Mouse (Mus musculus) forebrain, postnatal 0 days (tissue): ENCODE results near the gene Mertk. TPM values are rescaled to one million over a fixed set of nuclear protein-coding genes. Genes with fewer than 3 reads are reported as not detected.

Experiments used
- ATAC-seq: fragments of 200-750 bp; cut with Nextera tagmentation; 2 replicates; pipeline ENCODE4 v1.8.0; 2017; ENCODE audit warnings: mild to moderate bottlenecking, moderate library complexity
- DNase-seq: peaks from one replicate; pipeline ENCODE4 v3.0.0-alpha.2; 2015
- H3K27ac ChIP-seq: fragments of 300-500 bp; sonication (generic); 2 replicates; pipeline ENCODE4 v1.5.1; 2014; ENCODE audit warnings: low read depth, mild to moderate bottlenecking, antibody characterized with exemption, low read length, moderate library complexity, mixed read lengths
- H3K27me3 ChIP-seq: fragments of 300-500 bp; sonication (generic); 2 replicates; pipeline ENCODE4 v1.6.1; 2014; ENCODE audit warnings: mild to moderate bottlenecking, low read length, mixed read lengths; ENCODE audit not compliant: insufficient read depth
- H3K36me3 ChIP-seq: fragments of 300-500 bp; sonication (generic); 2 replicates; pipeline ENCODE4 v1.6.1; 2014; ENCODE audit warnings: mild to moderate bottlenecking, moderate library complexity; ENCODE audit not compliant: insufficient read depth
- H3K4me1 ChIP-seq: fragments of 300-500 bp; sonication (generic); 2 replicates; pipeline ENCODE4 v1.6.1; 2014; ENCODE audit warnings: antibody characterized with exemption; ENCODE audit not compliant: insufficient read depth
- H3K4me2 ChIP-seq: fragments of 300-500 bp; sonication (generic); 2 replicates; pipeline ENCODE4 v1.6.1; 2014; ENCODE audit warnings: low read depth, mild to moderate bottlenecking, moderate library complexity
- H3K4me3 ChIP-seq: fragments of 300-500 bp; sonication (generic); 2 replicates; pipeline ENCODE4 v1.5.1; 2014; ENCODE audit warnings: low read depth, low read length, mixed read lengths
- H3K9ac ChIP-seq: fragments of 300-500 bp; sonication (generic); 2 replicates; pipeline ENCODE4 v1.6.1; 2014; ENCODE audit warnings: mild to moderate bottlenecking
- H3K9me3 ChIP-seq: fragments of 300-500 bp; sonication (generic); 2 replicates; pipeline ENCODE4 v1.6.1; 2016; ENCODE audit warnings: low read length
- CTCF ChIP-seq: sonication (generic); IDR thresholded peaks from 2 replicates; pipeline ENCODE4 v1.5.1; 2016; ENCODE audit warnings: antibody characterized with exemption, control low read depth, low read depth
- WGBS: fragments of 180-500 bp; shearing (Covaris S2); extraction: QIAGEN DNeasy Blood & Tissue Kit; methylation state at CpG from one replicate; pipeline ENCODE4 v1.1.7; 2014; 5-methylcytosine and 5-hydroxymethylcytosine counted together
- polyA plus RNA-seq: library from polyadenylated mRNA; unstranded; fragments of >200 nt; fragmentation: Nextera tagmentation; extraction: Ambion mirVana; gene quantifications from 2 replicates; pipeline ENCODE4 v1.2.1, GENCODE M21; 2015
- total RNA-seq: library from RNA; depleted of rRNA; stranded (reverse); fragments of >200 nt; gene quantifications from 2 replicates; pipeline ENCODE4 v1.2.3, GENCODE M21; 2014

Gene Mertk
- total and polyA plus RNA-seq, 2 experiments from 2014 or later, result 1.7 to 6.1 TPM

DNA sequence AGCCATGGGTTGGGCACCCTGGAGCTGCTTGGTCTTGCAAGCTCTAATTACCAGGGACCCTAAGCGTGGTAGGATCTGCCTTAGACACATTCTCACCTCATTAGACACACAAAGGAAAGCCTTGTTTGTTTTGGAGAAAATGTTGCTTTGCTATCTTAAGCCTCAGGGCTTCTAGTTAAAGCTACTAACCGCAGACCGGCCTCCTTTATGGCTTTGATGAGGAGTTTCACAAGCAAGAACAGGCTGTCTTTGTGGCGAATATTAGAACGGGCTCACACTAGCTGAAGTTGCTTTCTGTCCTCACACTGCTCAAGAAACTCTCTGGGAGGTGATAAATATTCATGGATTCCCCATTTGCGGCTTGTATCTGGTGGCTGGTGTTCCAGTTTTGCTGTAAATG lies 10.5 kb downstream of the Mertk start:
- Histone ChIP-seq H3K9ac (no peak overlapping the region), H3K9me3 (no peaks in the 10 kb centered on the region), H3K36me3 (no peaks in the 10 kb centered on the region), H3K4me3 (no peak overlapping the region), H3K27ac (no peak overlapping the region), H3K4me2 (no peak overlapping the region), H3K27me3 (no peaks in the 10 kb centered on the region), H3K4me1 (no peaks in the 10 kb centered on the region)
- WGBS, result 13% methylated on average over 6 of the region's 6 CpGs
- no peak for TF ChIP-seq CTCF
- DNase-seq (no peak), ATAC-seq (peak; percentile 63)

DNA sequence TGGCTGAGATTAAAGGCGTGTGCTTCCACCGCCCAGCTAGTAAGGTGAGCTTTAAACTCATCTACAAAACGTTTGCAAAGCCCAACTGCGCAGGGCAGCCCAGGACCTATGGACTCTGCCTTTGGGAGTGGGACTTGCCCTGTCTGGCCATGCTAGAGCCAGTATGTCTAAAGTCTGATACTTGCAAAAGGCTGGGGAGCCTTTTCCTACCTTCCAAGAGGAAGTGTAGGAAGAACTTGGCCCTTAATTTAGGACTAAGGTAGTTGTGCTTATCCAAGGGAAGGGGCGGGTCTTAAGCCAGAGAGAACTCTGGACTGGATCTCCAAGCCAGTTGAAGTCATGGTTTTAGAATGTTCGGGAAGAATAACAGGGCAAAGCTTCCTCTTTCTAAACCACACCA lies 11.9 kb downstream of the Mertk start:
- no peak for DNase-seq
- H3K9ac ChIP-seq, result no peak overlapping the region
- no peak overlapping the region for H3K4me3 ChIP-seq
- no peak for TF ChIP-seq CTCF
- no peak overlapping the region for H3K27ac ChIP-seq
- no peaks in the 10 kb centered on the region for H3K4me1 ChIP-seq
- no peak for ATAC-seq
- no peaks in the 10 kb centered on the region for H3K36me3 ChIP-seq
- H3K27me3 ChIP-seq, result no peaks in the 10 kb centered on the region
- 87% methylated on average over 6 of the region's 6 CpGs for WGBS
- no peaks in the 10 kb centered on the region for H3K9me3 ChIP-seq
- no peak overlapping the region for H3K4me2 ChIP-seq

DNA sequence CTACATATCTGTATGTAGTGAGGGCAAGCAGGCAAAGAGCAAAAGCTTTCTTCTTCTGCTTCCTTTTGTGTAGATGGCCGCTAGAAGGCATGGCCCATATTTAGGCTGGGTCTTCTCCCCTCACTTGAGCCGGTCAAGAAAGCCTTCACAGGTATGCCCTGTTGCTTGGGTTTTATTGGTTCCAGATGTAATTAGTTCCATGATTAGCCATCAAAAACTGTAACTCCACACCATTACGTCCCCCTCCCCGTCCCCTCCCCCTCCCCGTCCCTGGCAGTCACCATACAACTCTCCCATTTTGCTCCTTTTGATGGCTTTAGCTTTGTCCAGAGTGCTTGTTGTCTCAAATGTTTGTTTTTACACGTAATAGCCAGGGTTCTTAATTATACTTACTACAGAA lies 14.2 kb downstream of the Mertk start:
- no peaks in the 10 kb centered on the region for H3K36me3 ChIP-seq
- DNase-seq, result no peak
- H3K27me3 ChIP-seq, result no peaks in the 10 kb centered on the region
- no peak overlapping the region for H3K9ac ChIP-seq
- H3K9me3 ChIP-seq, result no peaks in the 10 kb centered on the region
- no peak overlapping the region for H3K4me2 ChIP-seq
- no peak overlapping the region for H3K4me3 ChIP-seq
- no peak overlapping the region for H3K27ac ChIP-seq
- H3K4me1 ChIP-seq, result no peaks in the 10 kb centered on the region
- 72% methylated on average over 6 of the region's 6 CpGs for WGBS
- no peak for ATAC-seq
- no peak for TF ChIP-seq CTCF

DNA sequence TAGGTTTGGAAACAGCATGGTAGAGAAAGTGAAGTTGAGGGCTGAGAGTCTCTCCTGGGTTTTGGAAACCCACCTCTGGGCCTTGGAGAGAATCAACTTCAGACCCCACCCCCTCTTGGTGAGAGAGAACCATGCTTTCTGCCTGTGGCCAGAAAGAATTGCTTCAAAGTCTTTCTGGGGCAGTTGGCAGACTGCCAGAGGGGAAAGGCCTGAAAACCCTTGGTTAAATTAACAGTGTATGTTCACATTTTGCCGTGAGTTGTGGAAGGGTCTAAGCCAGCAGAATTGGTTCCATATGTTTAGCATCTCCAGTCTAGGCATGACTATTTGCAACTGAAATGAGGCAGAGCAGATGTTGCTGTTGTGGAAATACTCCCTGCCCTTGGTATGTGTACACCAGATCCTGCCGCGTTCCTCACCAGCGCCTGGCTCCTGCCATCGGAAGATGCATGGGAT lies 14.8 kb downstream of the Mertk start:
- Histone ChIP-seq H3K4me2 (no peak overlapping the region), H3K9me3 (no peaks in the 10 kb centered on the region), H3K36me3 (no peaks in the 10 kb centered on the region), H3K27ac (no peak overlapping the region), H3K4me3 (no peak overlapping the region), H3K27me3 (no peaks in the 10 kb centered on the region), H3K4me1 (no peaks in the 10 kb centered on the region), H3K9ac (no peak overlapping the region)
- ATAC-seq, result no peak
- no peak for TF ChIP-seq CTCF
- peak; percentile 16 for DNase-seq
- WGBS, result 50% methylated on average over 5 of the region's 5 CpGs

DNA sequence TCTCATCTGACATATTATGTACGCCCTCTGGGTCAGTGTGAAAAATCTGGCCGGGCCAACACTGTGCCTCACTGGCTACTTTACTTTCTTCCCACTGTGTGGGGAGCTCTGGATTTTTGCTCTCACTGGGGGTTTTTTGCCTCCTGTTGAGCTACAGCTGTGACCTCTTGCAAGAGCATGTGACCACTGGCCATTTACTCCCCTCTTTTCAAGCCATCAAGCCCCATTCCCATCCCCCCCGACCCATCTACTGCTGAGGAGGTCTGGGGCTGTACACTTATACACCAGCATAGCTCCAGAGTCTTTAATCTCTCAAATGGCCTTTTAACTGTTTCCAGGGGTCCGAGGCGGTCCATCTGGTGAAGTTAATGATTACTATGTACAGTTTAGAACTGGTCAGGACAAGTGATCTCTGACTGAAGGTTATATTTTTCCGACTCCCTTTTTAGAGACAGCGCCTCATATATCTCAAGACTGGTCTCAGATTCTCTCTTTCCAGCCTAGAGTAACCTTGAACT lies 16.0 kb downstream of the Mertk start:
- TF ChIP-seq CTCF, result no peak
- H3K27me3 ChIP-seq, result no peaks in the 10 kb centered on the region
- no peaks in the 10 kb centered on the region for H3K36me3 ChIP-seq
- WGBS, result 71% methylated on average over 7 of the region's 7 CpGs
- H3K9me3 ChIP-seq, result no peaks in the 10 kb centered on the region
- DNase-seq, result no peak
- no peak for ATAC-seq
- no peaks in the 10 kb centered on the region for H3K4me1 ChIP-seq
- no peak overlapping the region for H3K4me2 ChIP-seq
- no peak overlapping the region for H3K27ac ChIP-seq
- H3K4me3 ChIP-seq, result no peak overlapping the region
- H3K9ac ChIP-seq, result no peak overlapping the region

DNA sequence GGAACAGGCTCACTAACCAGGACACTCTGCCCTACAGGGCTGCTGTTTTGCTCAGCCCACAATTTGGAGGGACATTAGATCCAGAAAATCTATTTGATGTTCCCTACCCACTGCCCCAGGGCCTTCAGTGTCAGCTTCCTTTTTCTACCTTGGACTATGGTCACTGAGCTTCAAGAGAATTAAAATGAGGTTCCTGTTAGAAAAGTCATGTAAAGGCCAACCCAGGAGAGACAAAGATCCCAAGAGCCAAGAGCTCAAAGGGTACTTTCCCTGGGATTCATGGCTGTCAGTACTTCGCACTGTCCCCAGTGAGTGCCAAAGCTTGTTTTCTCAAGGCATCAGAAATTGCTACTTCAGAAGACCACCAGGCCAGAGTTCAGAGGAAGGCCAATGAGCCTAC lies 17.2 kb downstream of the Mertk start:
- TF ChIP-seq CTCF, result no peak
- Histone ChIP-seq H3K4me1 (no peaks in the 10 kb centered on the region), H3K27ac (no peak overlapping the region), H3K9me3 (0 out of 2 replicates have a peak, but pooled peaks cover 3% of the 10 kb centered on the region), H3K4me2 (no peak overlapping the region), H3K9ac (no peak overlapping the region), H3K4me3 (no peak overlapping the region), H3K36me3 (no peaks in the 10 kb centered on the region), H3K27me3 (no peaks in the 10 kb centered on the region)
- ATAC-seq (no peak), DNase-seq (no peak)
- WGBS, result 97% methylated on average over 1 of the region's 1 CpGs

DNA sequence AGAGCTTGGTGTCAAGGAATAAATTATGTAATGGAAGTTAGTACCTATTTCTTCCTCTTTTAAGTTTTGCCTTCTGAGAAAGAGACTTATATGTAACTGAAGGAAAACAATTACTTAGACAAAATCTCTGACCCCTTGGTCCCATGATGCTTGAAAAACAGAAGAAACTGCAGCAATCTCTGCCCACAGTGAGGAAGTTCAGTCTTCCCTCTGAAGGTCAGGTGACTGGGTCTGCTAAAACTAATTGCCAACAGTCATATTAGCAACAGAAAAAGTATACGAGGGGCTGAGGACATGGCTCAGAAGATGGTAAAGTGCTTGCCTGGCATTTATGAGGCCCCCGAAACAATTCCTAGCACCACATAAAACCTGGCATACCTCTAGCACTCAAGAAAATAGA lies 20.6 kb downstream of the Mertk start:
- Histone ChIP-seq H3K27me3 (no peaks in the 10 kb centered on the region), H3K9ac (no peak overlapping the region), H3K9me3 (0 out of 2 replicates have a peak, but pooled peaks cover 3% of the 10 kb centered on the region), H3K27ac (no peak overlapping the region), H3K4me3 (no peak overlapping the region), H3K36me3 (no peaks in the 10 kb centered on the region), H3K4me2 (no peak overlapping the region), H3K4me1 (no peaks in the 10 kb centered on the region)
- no peak for DNase-seq
- no peak for ATAC-seq
- 89% methylated on average over 2 of the region's 2 CpGs for WGBS
- TF ChIP-seq CTCF, result no peak
